Mouse (Mus musculus) layer of hippocampus, postnatal 36 days (tissue): Measurements from ENCODE around the gene Prdm10. TPM values are rescaled to one million over a fixed set of nuclear protein-coding genes. Genes with fewer than 3 reads are reported as not detected.

Source experiments
- DNase-seq, 2 experiments: peaks; one replicate each; pipeline ENCODE4 v3.0.0; 2022
- total RNA-seq, 2 experiments: library from RNA; stranded (reverse); gene quantifications; 2 replicates each; pipeline ENCODE4 v1.2.3; 2021

Prdm10 gene
- 10 to 100 TPM; 22.6 to 23.4 TPM for total RNA-seq

DNA sequence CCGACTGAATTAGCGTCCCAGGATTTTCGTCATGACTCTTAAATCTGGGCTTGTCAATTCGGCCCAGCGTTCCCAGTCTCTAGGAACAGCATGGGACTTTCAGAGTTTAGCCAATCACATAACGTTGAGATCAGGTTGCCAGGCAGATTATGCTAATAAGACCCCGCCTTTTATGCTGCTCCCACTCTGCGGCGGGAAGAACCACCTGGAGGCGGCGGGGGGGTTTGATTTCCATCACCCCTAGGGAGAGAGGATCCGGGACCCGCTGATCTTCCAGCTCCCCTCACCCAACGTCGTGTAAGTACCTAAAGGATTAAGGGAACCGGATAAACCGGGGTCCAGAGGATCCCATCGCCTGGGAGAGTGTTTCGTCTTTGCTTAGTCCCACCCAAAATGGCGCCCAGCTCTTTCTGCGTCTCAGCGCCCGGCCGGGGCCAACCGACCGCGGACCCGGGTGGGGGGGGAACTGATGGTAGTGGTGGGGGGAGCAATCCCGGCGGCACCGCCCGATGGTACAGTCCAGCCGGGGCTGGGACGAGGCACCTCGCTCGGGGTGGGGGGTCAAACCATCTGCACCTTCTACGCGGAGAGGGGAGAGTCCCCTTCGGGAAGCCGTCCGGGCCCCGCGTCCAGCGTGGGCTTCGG, at the start of gene Prdm10:
Gene Prdm10, plus strand, starts transcription at position 173 of the 645 bp plus-strand sequence.
- DNase-seq: peak; percentile 92 to 93

GRCm38 (mm10) chr9:31235030-31235429, 45.3 kb upstream of the Prdm10 start:
- no peak for DNase-seq

- no peak for DNase-seq
Observed at GRCm38 (mm10) chr9:31235489-31235888, 44.8 kb upstream of the Prdm10 start.

DNA sequence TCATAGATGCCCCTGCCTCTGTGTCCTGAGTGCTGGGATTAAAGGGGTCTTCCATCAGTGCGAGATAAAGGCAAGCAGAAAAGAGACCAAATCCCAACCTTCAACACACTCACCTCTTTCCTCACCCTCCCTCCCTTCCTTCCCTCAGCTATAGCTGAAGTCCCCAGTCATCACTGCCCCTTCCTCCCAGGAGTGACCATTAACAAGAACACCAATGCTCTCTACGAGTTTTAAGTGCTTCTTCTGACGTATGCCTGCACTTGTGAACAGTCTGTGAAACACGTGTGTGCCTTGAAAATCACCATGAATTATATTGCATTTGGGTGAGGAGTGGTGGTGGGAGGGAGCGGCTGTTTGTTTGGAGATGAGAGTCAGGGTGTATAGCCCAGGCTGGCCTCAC, 44.3 kb upstream of the Prdm10 start:
- DNase-seq: no peak

DNA sequence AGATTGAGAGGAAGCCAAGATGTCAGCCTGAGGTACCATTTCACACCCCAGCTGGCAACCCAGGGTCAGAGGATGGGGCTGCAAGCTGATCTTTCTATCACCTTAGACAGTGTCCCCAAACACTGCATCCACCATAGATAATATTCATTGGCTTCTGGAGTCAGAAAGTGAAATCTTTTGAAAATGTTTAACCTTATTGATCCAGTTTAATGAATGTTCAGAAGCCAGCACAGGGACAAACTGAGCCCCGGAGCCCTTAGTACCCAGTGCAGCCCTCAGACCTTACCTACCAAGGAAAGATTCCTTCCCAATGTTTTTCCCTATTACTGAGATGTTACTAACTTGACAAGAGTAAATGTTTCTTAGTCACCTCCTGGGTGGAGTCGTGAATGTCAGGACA, 41.8 kb upstream of the Prdm10 start:
- no peak for DNase-seq

DNA sequence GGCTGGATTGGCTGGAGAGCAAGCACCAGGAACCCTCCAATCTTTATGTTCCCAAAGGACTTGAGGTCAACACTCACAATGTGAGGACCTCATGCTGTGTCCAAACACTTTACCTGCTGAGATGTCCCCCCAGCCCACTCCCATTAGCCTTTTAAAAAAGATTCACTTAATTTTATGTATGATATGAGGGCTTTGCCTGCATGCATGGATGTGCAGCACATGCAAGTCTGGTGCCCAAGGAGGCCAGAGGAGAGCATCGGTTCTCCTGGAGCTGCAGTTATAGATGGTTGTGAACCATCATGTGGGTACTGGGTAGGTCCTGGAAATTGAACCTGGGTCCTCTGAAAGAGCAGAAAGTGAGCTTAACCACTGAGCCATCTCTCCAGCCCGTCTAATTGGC, 40.8 kb upstream of the Prdm10 start:
- no peak for DNase-seq

GRCm38 (mm10) chr9:31240522-31241207, 39.7 kb upstream of the Prdm10 start:
- no peak for DNase-seq

DNA sequence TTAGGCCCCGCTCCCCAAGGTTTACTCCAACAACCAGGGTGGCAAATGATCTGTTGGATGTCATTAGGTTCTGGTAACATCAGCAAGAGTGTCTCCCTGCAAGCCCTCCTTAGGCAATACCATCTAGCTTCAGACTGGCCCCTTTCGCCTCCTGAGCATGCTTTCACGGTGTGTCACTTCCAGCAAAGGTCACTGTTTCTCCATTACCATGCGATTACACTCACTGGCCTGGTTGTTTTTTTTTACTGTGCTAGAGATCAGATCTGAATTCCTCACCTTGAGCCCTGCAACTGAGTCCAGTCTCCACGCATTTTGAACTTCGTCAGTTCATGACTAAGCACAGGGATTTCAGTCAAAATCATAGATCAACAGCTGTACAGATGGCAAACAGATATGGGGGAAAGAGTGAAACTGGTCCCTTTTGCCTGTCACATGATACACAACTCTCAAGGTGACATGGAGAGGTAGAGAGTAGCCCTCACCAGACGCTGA, 39.1 kb upstream of the Prdm10 start:
- DNase-seq: no peak

DNA sequence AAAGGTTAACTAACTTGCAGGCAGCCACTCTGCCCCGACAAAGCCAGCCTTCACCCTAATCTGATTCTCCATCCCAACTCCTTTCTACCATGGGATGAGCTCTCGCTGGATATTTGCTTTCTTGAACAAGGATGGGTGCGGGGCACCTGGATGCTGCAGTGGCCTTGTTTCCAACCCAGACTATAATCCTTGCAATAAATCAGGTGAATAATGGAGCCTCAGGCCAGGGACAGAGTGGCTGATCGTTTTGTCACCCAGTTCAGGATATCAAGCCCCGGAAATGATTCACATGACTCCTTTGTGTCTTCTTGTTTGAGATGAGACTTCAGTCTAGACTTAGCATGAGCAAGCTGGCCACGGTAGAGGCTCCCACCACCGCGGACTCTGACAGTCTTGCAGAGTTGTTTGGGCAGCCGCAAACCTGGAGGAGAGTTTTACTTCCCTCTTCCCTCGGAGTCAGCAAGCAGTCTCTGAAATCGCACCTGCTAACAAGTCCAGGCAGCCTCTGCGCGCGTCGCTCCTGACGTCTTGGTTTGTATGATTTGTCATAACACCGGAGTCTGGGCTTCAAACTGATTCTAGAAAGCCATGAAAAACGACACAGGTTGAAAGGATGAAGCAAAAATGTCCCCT, 36.9 kb upstream of the Prdm10 start:
- DNase-seq: no peak

- DNase-seq: no peak
Observed at GRCm38 (mm10) chr9:31243939-31244333, 36.4 kb upstream of the Prdm10 start.

GRCm38 (mm10) chr9:31245006-31245405, 35.3 kb upstream of the Prdm10 start:
- DNase-seq: no peak

- no peak for DNase-seq
Observed at GRCm38 (mm10) chr9:31246421-31246820, 33.9 kb upstream of the Prdm10 start.

DNA sequence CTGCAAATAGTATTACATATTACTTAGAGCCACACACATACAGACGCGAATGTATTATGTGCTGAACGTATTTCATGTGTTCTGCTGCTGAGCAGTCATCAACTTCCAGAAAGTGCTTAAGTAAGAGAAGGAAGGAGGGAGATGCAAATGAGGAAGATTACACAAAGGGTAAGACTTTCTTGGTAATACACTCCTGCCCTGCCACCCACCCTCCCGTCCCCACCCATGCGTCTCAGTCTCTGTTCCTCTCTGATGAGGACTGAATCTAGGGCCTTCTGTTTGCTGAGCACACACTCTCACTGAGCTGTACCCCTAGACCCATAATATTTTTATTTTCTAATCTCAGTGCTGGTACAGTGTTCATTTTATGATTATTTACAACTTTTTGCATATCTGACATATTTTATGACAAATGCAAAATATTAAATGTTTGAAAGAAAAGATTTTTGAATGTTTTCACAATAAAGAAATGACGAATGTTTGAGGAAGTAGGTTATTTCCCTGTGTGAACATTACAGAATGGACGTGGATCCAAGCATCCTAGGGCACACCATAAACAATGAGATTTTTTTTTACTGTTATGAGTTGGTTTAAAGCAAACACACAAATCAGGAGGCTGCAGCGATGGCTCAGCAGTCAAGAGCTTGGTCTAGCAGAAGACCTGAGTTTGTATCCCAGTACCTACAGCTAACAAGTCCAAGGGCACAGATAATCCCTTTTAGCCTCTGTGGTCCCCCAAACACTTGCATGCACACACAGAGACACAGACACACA, 32.7 kb upstream of the Prdm10 start:
- no peak for DNase-seq

- no peak for DNase-seq
Observed at GRCm38 (mm10) chr9:31252182-31252799, 28.0 kb upstream of the Prdm10 start.

DNA sequence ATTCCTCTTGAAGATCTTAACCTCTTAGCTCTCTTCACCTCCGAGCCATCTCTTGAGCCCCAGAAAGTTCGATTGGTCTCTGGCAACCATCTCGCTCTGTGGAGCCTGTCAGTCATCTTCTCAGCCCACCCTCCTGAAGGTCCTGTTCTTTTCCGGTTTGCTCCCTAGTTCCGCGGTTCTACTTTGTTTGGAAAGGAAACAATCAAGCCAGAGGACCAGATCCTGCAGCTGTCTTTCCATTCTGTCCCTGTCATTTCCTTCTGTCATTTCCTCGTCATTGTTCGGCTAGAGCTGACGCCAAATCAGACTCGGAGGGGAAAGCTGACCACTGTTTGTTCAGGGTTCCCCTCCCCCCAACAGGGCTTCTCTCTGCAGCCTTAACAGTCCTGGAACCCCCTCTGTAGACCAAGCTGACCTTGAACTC, 27.0 kb upstream of the Prdm10 start:
- DNase-seq: no peak

DNA sequence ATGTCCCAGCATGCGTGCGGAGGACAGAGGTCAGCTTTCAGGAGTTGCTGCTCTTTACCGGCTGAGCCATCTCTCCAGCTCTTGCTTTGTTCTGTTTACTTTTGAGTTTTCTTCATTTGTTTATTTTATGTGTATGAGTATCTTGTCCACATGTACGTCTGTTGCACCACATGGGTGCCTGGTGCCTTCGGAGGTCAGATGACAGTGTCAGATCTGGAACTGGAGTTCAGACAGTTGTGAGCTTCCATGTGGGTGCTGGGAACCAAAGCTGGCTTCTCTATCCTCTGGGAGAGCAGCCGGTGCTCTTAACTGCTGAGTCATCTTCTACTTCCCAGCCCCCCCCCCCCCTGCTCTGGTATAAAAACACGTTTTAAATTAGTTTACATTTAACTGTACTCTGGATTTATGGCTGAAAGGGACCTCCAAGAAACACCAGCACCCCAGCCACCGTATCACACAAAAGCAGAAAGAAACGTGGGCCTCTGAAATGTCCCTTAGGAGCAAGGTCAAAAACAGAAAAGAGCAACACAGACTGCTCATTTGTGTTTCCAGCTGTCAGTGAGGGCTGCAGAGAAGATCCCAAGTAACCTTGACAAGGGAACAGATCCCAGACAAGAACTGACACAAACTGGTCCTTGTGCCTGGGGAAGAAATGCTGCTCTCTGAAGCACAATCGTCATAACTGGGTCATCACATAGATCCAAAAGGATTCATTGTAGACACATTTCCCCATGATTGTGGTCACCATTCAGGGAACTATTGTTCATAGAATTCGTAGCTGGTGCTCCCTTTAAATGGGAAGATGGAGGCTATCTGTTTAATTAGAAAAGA, 26.3 kb upstream of the Prdm10 start:
- no peak for DNase-seq

- DNase-seq: no peak
Observed at GRCm38 (mm10) chr9:31254697-31255004, 25.7 kb upstream of the Prdm10 start.

DNA sequence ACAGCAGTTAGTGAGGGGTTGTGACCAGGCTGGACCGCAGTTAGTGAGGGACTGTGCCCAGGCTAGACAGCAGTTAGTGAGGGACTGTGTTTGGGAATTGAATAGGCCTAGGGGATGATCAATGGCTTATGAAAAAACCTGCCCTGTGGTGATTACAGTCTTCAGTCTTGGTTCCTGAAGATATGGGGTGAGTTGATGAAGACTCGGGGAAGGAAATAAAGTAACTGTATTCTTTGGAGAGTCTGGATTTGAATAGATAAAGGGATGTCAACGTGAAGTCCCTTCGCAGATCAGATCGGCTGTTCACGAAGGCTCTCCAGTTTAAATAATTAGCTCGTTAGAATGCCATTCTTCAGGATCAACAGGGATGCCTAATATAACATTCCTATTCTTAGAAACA, 24.4 kb upstream of the Prdm10 start:
- DNase-seq: no peak

DNA sequence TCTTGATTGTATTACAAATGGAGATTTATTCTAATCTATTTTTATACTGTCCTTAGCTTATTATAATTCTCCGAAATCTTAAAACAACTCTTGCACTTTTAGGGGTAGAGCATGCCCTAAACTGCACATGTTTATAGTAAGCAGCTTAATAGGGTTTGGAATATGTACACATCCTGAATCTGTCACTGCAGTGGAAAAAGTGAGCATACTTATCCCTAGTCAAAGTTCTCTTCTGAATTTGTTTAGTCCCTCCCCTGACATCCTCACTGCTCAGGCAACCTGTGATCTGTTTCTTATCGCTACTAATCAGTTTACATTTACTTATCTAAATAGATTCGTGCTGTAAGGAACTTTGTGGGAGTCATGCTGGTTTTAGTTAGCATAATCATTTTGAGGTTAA, 22.1 kb upstream of the Prdm10 start:
- no peak for DNase-seq

- DNase-seq: no peak
Observed at GRCm38 (mm10) chr9:31260219-31260618, 20.1 kb upstream of the Prdm10 start.

- no peak for DNase-seq
Observed at GRCm38 (mm10) chr9:31262226-31263105, 17.9 kb upstream of the Prdm10 start.
